Mouse (Mus musculus) intestine, embryonic 15.5 days (tissue): ENCODE data around the gene Mapk11. TPM values are rescaled to one million over a fixed set of nuclear protein-coding genes. Genes with fewer than 3 reads are reported as not detected.

Experiments used
- ATAC-seq: fragments of 200-750 bp; cut with Nextera tagmentation; 2 replicates; pipeline ENCODE4 v1.8.0; 2017; ENCODE audit warnings: moderate TSS enrichment, moderate library complexity
- H3K27ac ChIP-seq: fragments of 300-500 bp; sonication (generic); 2 replicates; pipeline ENCODE4 v1.5.1; 2015; ENCODE audit warnings: mild to moderate bottlenecking, inconsistent platforms
- H3K27me3 ChIP-seq: fragments of 300-500 bp; sonication (generic); replicated peaks from 2 replicates; pipeline ENCODE4 v1.6.1; 2015; ENCODE audit warnings: inconsistent platforms
- H3K36me3 ChIP-seq: fragments of 300-500 bp; sonication (generic); 2 replicates; pipeline ENCODE4 v1.6.1; 2015; ENCODE audit warnings: inconsistent platforms
- H3K4me1 ChIP-seq: fragments of 300-500 bp; sonication (generic); replicated peaks from 2 replicates; pipeline ENCODE4 v1.6.1; 2015; ENCODE audit warnings: inconsistent platforms
- H3K4me2 ChIP-seq: fragments of 300-500 bp; sonication (generic); replicated peaks from 2 replicates; pipeline ENCODE4 v1.6.1; 2015; ENCODE audit warnings: mild to moderate bottlenecking, inconsistent platforms
- H3K4me3 ChIP-seq: fragments of 300-500 bp; sonication (generic); replicated peaks from 2 replicates; pipeline ENCODE4 v1.5.1; 2015; ENCODE audit warnings: inconsistent platforms
- H3K9ac ChIP-seq: fragments of 300-500 bp; sonication (generic); 2 replicates; pipeline ENCODE4 v1.6.1; 2015; ENCODE audit warnings: inconsistent platforms
- H3K9me3 ChIP-seq: fragments of 300-500 bp; sonication (generic); 2 replicates; pipeline ENCODE4 v1.6.1; 2016; ENCODE audit warnings: inconsistent platforms
- WGBS: fragments of 180-500 bp; shearing (Covaris S2); methylation state at CpG from one replicate; pipeline ENCODE4 v1.1.7; 2015; 5-methylcytosine and 5-hydroxymethylcytosine counted together
- polyA plus RNA-seq: library from polyadenylated mRNA; unstranded; fragments of >200 nt; fragmentation: Nextera tagmentation; extraction: Ambion mirVana; gene quantifications from 2 replicates; pipeline ENCODE4 v1.2.1, GENCODE M21; 2015

The Mapk11 gene
- polyA plus RNA-seq = 5.8 and 6.0 TPM in 2 replicates

DNA sequence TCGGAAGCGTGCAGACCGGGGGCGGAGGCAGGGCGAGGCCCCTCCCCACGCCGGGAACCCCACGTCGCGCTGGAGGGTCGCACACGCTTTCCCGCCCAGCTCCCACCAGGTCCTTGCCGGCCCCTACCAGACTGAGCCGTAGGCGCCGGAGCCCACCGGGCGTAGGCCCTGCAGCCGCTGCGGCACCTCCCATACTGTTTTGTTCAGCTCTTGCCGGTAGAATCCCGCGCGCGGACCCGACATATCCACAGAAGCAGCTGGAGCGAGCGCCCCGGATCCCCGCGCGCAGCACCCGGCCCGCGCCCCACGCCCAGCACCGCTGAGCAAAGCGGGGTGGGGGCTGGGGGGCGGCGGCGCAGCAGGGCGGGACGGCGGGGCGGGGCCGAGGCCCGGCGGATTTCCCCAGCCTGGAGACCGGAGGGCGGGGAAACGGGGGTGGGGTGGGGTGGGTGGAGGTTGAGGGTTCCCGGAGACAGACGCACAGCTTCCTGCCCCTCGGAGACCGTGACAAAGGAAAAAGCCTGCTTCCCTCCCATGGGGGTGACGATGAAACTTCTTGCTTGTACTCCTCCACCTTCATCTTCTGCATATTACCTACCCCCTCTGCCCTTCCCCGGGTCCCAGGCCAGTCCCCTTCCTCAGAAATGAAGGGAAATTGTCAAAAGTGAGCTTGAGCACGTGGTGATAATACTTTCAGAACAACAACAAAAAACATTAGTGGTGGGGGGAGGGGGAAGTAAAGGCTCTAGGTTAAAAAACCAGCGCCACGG lies at the start of gene Mapk11:
Gene Mapk11, minus strand, starts transcription at position 358 of the 770 bp plus-strand sequence.
- peak; percentile 69 for ATAC-seq
- peak within 1 kb of the TSS; percentile 97 for H3K4me2 ChIP-seq
- H3K27me3 ChIP-seq = peaks cover 54% of the 10 kb centered on the region
- H3K4me3 ChIP-seq = peak within 1 kb of the TSS; percentile 68
- no peaks in the 10 kb centered on the region for H3K9me3 ChIP-seq
- WGBS = 2% methylated on average over 59 of the region's 61 CpGs
- peaks cover 29% of the 10 kb centered on the region for H3K4me1 ChIP-seq
- H3K36me3 ChIP-seq = no peaks in the 10 kb centered on the region
- H3K27ac ChIP-seq = peak within 1 kb of the TSS; percentile 42
- peak within 1 kb of the TSS; percentile 68 for H3K9ac ChIP-seq

DNA sequence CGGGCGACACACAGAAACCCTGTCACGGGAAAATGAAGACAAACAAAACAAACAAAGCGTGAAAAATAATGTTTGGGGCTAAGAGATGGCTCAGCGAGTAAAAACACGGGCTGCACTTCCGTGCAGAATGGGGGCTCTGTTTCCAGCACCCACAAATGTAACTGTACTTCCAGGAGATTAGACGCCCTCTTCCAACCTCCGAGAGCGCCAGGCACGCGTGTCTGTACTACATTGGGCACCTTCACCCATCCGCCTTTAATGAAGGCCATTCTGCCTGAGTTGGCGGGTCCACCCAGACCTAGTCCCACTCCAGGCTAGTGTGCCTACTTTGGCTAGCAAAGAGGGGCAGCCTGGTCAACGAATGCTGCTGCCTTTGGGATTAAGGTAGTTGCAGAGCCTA lies 47.6 kb upstream of the Mapk11 start:
- peak overlapping the region; percentile 71 for H3K9ac ChIP-seq

DNA sequence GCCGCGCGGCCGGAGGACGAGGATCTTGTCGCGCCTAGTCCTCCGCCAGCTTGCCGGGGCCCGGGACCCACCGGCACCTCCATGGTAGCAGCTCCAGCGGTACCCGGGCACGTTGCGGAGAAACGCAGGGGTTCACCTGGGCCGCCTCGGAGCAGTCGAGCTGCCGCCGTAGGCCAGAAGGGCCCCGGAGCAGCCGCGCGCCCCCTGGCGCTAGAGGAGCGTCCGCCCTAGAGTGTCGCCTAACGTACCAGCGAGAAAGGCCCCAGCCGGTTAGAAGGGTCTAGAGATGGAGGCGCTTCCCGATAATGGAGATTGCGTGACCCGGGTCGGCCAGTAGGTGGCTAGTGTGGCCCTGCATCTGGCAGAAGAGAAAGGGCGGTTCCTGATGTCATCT lies 46.9 kb upstream of the Mapk11 start, which contains the start of gene Dennd6b:
Gene Dennd6b, minus strand, starts transcription at position 184 of the 394 bp plus-strand sequence.
- Histone ChIP-seq H3K27ac (peak within 1 kb of the TSS; percentile 92), H3K36me3 (no peaks in the 10 kb centered on the region), H3K9ac (peak within 1 kb of the TSS; percentile 71), H3K4me3 (peak within 1 kb of the TSS; percentile 59), H3K9me3 (no peaks in the 10 kb centered on the region), H3K4me1 (peaks cover 14% of the 10 kb centered on the region), H3K27me3 (no peaks in the 10 kb centered on the region), H3K4me2 (peak within 1 kb of the TSS; percentile 82)
- ATAC-seq = peak; percentile 99
- WGBS = under 1% methylated on average over 38 of the region's 38 CpGs

More for the DNA sequence above, 47.6 kb upstream of the Mapk11 start:
- Histone ChIP-seq H3K36me3 (no peaks in the 10 kb centered on the region), H3K9me3 (no peaks in the 10 kb centered on the region), H3K4me1 (peaks cover 14% of the 10 kb centered on the region), H3K27ac (0 out of 2 replicates have a peak overlapping the region, but pooled peaks have one; percentile 56), H3K4me2 (peak overlapping the region; percentile 82), H3K4me3 (peak overlapping the region; percentile 59), H3K27me3 (no peaks in the 10 kb centered on the region)
- WGBS = 65% methylated on average over 15 of the region's 15 CpGs
- ATAC-seq = no peak

DNA sequence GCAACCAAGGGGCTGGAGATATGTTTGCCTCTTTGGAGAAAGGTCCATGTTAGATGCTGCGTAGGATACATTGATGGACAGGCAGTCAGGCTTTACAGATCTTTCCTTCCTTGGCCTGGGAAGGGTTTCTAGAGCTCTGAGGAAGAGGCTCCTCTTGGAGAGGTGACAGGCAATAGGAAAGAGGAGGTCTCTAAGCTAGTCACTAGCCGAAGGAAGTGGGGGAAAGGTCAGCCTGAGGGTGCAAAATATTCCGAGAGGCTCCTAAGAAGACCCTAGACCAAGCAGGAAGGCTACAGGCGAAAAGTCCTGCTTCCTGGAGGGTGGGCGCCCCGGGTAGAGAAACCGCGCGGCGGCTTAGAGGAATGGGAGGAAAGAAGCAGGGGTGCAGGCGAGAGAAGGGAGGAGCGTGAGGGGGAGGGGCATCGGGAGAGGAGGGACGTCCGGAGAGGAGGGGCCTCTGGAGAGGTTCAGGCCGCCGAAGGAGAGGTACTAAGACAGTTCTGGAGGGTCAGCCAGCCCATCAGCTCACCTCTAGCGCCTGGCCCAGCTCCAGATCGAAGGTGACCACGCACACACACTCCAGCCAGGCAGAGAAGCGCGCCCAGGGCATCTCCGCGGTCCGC lies 46.4 kb upstream of the Mapk11 start:
- peak; percentile 98 for ATAC-seq
- H3K9ac ChIP-seq = peak overlapping the region; percentile 71
- peak overlapping the region; percentile 82 for H3K4me2 ChIP-seq
- H3K27me3 ChIP-seq = no peaks in the 10 kb centered on the region
- H3K4me3 ChIP-seq = peak overlapping the region; percentile 59
- peaks cover 14% of the 10 kb centered on the region for H3K4me1 ChIP-seq
- under 1% methylated on average over 25 of the region's 25 CpGs for whole genome bisulfite sequencing
- no peaks in the 10 kb centered on the region for H3K9me3 ChIP-seq
- peak overlapping the region; percentile 92 for H3K27ac ChIP-seq
- H3K36me3 ChIP-seq = no peaks in the 10 kb centered on the region

DNA sequence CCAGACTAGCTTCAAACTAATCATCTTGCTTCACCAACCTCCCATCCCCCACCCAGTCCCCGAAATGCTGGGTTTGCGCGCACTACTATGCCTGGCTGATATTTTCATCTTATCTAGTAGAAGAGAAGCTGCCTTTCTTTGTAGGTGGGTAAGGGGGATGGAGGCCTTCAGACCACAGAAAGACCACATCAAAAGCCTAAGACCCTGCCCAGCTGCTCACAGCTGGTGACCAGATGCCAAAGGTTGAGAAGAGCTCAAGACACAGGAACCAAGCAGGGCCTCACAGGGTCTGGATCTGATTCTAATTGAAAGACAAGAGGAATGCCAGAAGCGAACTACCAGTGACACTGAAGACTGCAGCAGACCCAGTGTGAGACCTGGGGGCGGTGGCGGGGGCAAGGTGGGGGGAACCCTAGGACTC lies 45.8 kb upstream of the Mapk11 start:
- peak overlapping the region; percentile 59 for H3K4me3 ChIP-seq
- H3K4me2 ChIP-seq = peak overlapping the region; percentile 82
- no peaks in the 10 kb centered on the region for H3K27me3 ChIP-seq
- H3K36me3 ChIP-seq = no peaks in the 10 kb centered on the region
- peak overlapping the region; percentile 71 for H3K9ac ChIP-seq
- peak overlapping the region; percentile 92 for H3K27ac ChIP-seq
- no peak for ATAC-seq
- peaks cover 14% of the 10 kb centered on the region for H3K4me1 ChIP-seq
- no peaks in the 10 kb centered on the region for H3K9me3 ChIP-seq
- 46% methylated on average over 6 of the region's 6 CpGs for WGBS

DNA sequence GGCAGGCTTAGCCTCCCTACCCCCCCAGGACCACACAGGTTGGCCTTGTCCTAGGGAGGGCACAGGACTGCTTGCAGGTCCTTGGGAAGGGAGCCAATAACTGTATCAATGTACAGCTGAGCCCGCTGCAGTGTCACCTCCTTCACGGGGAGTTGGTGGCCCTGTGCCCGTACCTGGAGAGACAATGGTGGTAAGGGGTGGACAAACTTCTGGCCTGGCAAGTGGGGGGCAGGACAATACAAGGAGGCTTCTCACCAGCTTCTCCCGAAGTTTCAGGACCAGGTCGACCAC lies 35.5 kb upstream of the Mapk11 start:
- no peak for ATAC-seq
- H3K4me1 ChIP-seq = peaks cover 11% of the 10 kb centered on the region; the same call in 1 of the 2 replicates
- no peak overlapping the region for H3K9ac ChIP-seq
- no peak overlapping the region for H3K4me2 ChIP-seq
- no peaks in the 10 kb centered on the region for H3K9me3 ChIP-seq
- no peak overlapping the region for H3K4me3 ChIP-seq
- H3K36me3 ChIP-seq = no peaks in the 10 kb centered on the region
- no peaks in the 10 kb centered on the region for H3K27me3 ChIP-seq
- WGBS = 85% methylated on average over 5 of the region's 5 CpGs
- H3K27ac ChIP-seq = no peak overlapping the region

DNA sequence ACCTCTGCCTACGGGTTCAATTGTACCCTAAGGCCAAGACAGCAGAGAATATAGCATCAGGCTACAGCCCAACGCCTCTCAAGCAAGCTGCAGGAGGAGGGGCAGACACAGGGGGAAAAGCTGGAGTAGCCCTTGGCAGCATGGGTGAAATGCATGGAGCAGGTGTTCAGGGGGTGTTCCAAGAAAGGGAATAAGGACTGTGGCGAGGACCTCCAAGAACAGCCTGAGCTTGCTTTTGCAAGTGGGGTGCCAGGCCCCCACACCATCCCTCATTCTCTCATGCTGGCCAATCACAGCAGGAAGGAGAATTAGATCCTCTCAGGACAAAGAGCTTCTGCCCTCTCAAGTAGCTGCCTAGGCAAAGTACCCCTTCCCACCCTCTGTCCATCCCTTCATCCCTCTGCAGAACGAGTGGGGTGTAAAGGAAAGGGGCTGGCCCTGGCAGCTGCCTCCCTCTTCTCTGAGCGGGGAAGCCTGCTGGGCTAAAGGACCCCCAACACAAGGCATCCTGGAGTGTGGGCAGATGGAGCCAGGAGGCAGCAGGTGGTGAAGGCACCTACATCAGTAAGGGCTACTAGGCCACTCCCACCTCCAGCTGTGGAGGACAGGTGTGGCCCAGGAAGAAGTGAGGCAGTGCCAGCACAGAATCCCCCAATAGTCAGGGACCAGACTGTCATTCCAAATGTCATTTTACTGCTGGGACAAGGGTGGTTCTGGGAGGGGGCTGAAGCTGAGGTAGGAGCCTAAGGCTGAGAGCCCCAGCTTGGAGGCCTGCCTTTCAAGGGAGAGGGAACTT lies 34.9 kb upstream of the Mapk11 start:
- Histone ChIP-seq H3K9me3 (no peaks in the 10 kb centered on the region), H3K27ac (no peak overlapping the region), H3K36me3 (no peaks in the 10 kb centered on the region), H3K9ac (no peak overlapping the region), H3K27me3 (no peaks in the 10 kb centered on the region), H3K4me2 (no peak overlapping the region), H3K4me1 (peaks cover 11% of the 10 kb centered on the region; the same call in 1 of the 2 replicates), H3K4me3 (no peak overlapping the region)
- ATAC-seq = no peak
- 69% methylated on average over 5 of the region's 5 CpGs for WGBS

DNA sequence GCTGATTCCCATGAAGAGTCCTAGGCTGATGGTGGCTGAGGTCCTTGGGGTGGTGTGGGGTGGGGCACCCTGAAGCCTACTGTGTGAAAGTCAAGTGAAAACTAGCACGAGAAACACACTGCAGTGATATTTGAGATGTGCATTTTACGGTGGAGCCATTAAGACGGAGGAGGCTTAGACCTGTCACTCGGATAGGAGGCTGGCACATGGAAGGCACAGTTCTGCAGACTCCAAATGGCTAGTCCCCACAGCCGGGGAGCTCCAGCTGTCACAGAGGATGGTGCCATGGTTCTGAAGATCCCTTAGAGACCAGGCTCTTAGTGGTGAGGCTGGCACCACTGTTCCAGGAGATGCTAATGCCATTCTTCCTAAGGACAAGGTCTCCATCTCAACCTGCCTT lies 33.4 kb upstream of the Mapk11 start:
- Histone ChIP-seq H3K36me3 (no peaks in the 10 kb centered on the region), H3K4me1 (peaks cover 25% of the 10 kb centered on the region), H3K27ac (0 out of 2 replicates have a peak overlapping the region, but pooled peaks have one; percentile 19), H3K27me3 (no peaks in the 10 kb centered on the region), H3K4me3 (no peak overlapping the region), H3K4me2 (no peak overlapping the region), H3K9ac (no peak overlapping the region), H3K9me3 (no peaks in the 10 kb centered on the region)
- ATAC-seq = no peak
- 65% methylated on average over 5 of the region's 5 CpGs for WGBS

DNA sequence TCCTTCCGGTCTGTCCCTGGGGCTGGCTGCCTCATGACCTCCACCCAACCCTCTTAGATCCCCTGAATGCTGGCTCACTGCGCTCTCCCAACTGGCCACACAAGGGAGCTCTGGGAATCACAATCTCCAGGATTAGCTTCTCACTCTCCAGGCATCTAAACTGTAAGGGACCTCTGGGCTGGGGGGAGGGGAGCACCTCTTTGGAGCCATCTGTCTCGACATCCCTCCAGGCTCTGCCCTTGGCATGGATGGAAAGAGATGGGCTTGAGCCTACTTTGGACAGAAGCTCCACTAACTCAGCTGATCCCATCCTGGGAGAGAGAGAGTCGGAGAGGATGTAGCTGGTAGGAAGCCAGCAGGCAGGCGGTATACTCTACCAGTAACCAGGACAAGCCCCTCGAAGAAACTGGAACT lies 32.9 kb upstream of the Mapk11 start:
- no peaks in the 10 kb centered on the region for H3K9me3 ChIP-seq
- no peak overlapping the region for H3K4me3 ChIP-seq
- H3K36me3 ChIP-seq = no peaks in the 10 kb centered on the region
- no peak overlapping the region; the same call in 1 of the 2 replicates for H3K4me2 ChIP-seq
- H3K4me1 ChIP-seq = peaks cover 30% of the 10 kb centered on the region
- H3K27ac ChIP-seq = peak overlapping the region; percentile 19; the same call in 1 of the 2 replicates
- WGBS = 32% methylated on average over 6 of the region's 6 CpGs
- no peak overlapping the region for H3K9ac ChIP-seq
- no peaks in the 10 kb centered on the region for H3K27me3 ChIP-seq
- ATAC-seq = no peak

DNA sequence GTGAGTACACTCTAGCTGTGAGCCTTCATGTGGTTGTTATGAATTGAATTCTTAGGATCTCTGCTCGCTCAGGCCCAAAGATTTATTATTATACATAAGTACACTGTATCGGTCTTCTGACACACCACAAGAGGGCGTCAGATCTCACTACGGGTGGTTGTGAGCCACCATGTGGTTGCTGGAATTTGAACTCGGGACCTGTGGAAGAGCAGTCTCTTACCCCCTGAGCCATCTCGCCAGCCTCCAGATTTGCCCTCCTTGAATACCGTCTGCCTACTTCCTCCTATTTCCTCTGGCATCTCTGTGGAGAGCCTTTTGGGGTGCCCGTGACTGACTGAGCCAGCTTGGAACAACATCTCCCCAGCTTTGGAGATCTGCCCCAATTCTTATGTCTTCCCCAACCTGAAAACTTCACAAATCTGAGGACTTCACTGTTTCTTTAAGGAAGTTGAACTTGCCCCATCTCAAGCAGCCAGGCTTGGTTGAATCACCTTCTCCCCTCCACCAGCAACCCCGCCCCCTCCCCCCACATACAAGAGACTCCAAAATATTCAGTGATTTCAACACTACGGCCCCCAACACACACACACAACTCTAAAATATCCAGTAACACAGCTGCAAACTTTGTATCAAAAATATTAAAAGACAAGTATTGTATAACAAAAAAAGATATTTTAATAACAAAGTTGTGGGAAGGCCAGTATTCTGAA lies 32.3 kb upstream of the Mapk11 start:
- no peaks in the 10 kb centered on the region for H3K27me3 ChIP-seq
- H3K36me3 ChIP-seq = no peaks in the 10 kb centered on the region
- H3K4me2 ChIP-seq = peak overlapping the region; percentile 90
- peaks cover 37% of the 10 kb centered on the region for H3K4me1 ChIP-seq
- no peak for ATAC-seq
- H3K27ac ChIP-seq = peak overlapping the region; percentile 93
- H3K4me3 ChIP-seq = peak overlapping the region; percentile 85
- H3K9ac ChIP-seq = no peak overlapping the region
- H3K9me3 ChIP-seq = no peaks in the 10 kb centered on the region
- 66% methylated on average over 10 of the region's 10 CpGs for WGBS

DNA sequence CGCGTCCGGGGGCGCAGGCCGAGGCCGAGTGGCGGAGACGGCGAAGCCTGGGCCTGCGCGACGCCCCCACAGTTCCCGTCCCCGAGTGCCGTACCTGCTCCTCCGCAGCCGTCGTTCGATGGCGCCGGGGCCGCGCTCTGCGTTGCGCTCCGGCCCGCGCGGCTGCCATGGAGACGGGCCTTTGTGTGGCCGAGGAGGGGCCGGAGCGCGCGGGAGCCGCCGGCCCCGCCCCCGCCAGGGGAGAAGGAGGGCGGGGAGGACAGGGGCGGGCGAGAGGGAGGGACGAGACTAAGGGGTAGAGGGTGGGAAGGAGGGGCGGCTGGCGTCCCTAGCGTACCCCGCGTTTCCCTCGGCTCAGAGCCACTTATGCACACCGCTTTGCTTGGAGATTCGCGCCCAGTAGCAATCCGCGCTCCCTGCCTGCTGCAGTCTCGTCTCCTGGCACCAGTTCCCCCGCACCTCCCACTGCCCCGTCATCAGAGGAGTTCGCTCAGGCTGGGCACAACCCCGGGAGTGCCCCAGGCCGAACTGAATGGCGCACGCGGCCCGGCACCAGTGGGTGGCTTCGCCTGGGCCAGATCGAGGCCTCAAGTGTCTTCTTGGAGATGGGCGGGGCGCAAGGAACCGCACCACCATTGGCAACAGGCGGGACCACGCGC lies 31.3 kb upstream of the Mapk11 start, which contains the start of gene Plxnb2:
Gene Plxnb2, minus strand, starts transcription at position 218 of the 659 bp plus-strand sequence.
- Histone ChIP-seq H3K4me1 (peaks cover 45% of the 10 kb centered on the region), H3K27me3 (no peaks in the 10 kb centered on the region), H3K4me3 (peak within 1 kb of the TSS; percentile 85), H3K4me2 (peak within 1 kb of the TSS; percentile 90), H3K9me3 (no peaks in the 10 kb centered on the region), H3K36me3 (no peaks in the 10 kb centered on the region), H3K27ac (peak within 1 kb of the TSS; percentile 93), H3K9ac (peak within 1 kb of the TSS; percentile 80)
- ATAC-seq = peak; percentile 87
- WGBS = under 1% methylated on average over 63 of the region's 72 CpGs
